Mouse (Mus musculus) hindbrain, embryonic 15.5 days (tissue): ENCODE results near the gene Sf1. TPM values are rescaled to one million over a fixed set of nuclear protein-coding genes. Genes with fewer than 3 reads are reported as not detected.

ENCODE experiments used
- ATAC-seq: fragments of 200-750 bp; cut with Nextera tagmentation; 2 replicates; pipeline ENCODE4 v1.8.0; 2017; ENCODE audit warnings: low read depth, moderate number of reproducible peaks, moderate TSS enrichment; ENCODE audit not compliant: low FRiP score
- H3K27ac ChIP-seq: fragments of 300-500 bp; sonication (generic); replicated peaks from 2 replicates; pipeline ENCODE4 v1.5.1; 2015; ENCODE audit warnings: mild to moderate bottlenecking, inconsistent platforms
- H3K27me3 ChIP-seq: fragments of 300-500 bp; sonication (generic); 2 replicates; pipeline ENCODE4 v1.6.1; 2015; ENCODE audit warnings: control low read depth, inconsistent platforms
- H3K36me3 ChIP-seq: fragments of 300-500 bp; sonication (generic); 2 replicates; pipeline ENCODE4 v1.6.1; 2015; ENCODE audit warnings: control low read depth, inconsistent platforms
- H3K4me1 ChIP-seq: fragments of 300-500 bp; sonication (generic); replicated peaks from 2 replicates; pipeline ENCODE4 v1.6.1; 2015; ENCODE audit warnings: control low read depth, inconsistent platforms
- H3K4me2 ChIP-seq: fragments of 300-500 bp; sonication (generic); 2 replicates; pipeline ENCODE4 v1.6.1; 2015; ENCODE audit warnings: moderate library complexity, mild to moderate bottlenecking, inconsistent platforms
- H3K4me3 ChIP-seq: fragments of 300-500 bp; sonication (generic); 2 replicates; pipeline ENCODE4 v1.5.1; 2015; ENCODE audit warnings: mild to moderate bottlenecking, inconsistent platforms
- H3K9ac ChIP-seq: fragments of 300-500 bp; sonication (generic); 2 replicates; pipeline ENCODE4 v1.6.1; 2015; ENCODE audit warnings: inconsistent platforms
- H3K9me3 ChIP-seq: fragments of 300-500 bp; sonication (generic); 2 replicates; pipeline ENCODE4 v1.6.1; 2016; ENCODE audit warnings: control low read depth, inconsistent platforms
- WGBS: fragments of 180-500 bp; shearing (Covaris S2); methylation state at CpG from one replicate; pipeline ENCODE4 v1.1.7; 2015; 5-methylcytosine and 5-hydroxymethylcytosine counted together
- polyA plus RNA-seq: library from polyadenylated mRNA; unstranded; fragments of >200 nt; fragmentation: Nextera tagmentation; extraction: Ambion mirVana; gene quantifications from 2 replicates; pipeline ENCODE4 v1.2.1, GENCODE M21; 2015

The Sf1 gene
- polyA plus RNA-seq, result 103 and 117 TPM in 2 replicates

DNA sequence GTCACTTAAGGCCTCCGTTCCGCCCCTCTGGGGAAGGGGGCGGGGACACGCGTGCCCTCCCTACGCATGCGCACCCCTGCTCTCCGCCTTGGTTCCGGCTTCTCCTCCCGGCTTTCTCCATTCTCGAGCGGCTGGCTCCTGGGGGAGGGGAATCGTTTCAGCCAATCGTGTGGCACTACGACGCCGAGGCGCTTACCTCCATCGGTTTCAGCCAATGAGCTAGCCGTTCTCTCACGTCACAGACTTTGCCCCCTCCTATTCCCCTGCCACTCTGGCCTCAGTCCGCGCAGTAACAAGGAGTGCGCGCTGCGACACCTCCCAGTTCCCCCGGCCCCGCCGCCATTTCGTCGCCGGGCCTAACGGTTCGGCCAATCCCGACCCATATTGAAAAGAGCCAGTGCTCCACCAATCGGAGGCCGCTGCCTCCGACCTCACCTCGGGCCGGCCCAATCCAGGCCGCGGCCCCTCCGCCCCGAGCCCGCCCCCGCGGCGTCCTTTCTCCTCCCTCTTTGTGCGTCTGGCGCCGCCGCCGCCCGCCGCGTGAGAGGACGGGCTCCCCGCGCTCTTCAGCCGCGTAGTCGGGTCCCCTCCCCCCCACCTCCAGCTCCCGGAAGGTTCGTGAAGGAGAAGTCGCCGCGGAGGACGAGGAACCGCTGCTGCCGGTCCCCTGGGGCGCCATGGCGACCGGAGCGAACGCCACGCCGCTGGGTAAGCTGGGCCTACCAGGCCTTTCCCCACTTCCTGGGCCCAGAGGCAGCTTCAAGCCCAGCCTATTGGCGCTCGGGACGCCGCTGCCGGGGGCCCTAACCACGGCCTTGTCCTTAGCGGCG, at the start of gene Sf1:
Gene Sf1 (plus strand): TSS at position 280 of the 830 bp plus-strand sequence.
- Histone ChIP-seq H3K36me3 (peaks cover 32% of the 10 kb centered on the region), H3K4me1 (peaks cover 39% of the 10 kb centered on the region), H3K9ac (peak within 1 kb of the TSS; percentile 93), H3K9me3 (no peaks in the 10 kb centered on the region), H3K4me2 (peak within 1 kb of the TSS; percentile 84), H3K27me3 (no peaks in the 10 kb centered on the region), H3K4me3 (peak within 1 kb of the TSS; percentile 86), H3K27ac (peak within 1 kb of the TSS; percentile 96)
- WGBS, result under 1% methylated on average over 80 of the region's 85 CpGs
- ATAC-seq, result peak; percentile 99

DNA sequence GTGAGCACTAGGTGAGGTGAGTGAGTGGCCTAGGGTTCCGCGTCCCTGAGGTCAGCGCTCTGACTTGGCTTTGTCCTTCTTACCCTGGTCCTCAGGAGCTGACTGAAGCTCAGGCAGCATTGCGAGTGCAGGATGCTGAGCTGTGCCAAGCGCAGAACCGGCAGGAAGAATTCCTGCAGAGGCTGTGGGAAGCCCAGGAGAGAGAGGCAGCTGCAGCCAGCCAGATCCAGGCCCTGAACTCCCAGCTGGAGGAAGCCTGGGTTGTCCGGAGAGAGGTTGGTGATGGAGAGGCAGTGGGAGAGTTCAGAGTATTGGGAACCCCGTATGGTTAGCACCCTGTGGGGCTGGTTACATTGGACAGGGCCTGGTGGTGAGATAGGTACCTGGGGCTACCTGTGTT, 49.7 kb upstream of the Sf1 start:
- H3K9ac ChIP-seq, result no peak overlapping the region
- no peak overlapping the region for H3K4me3 ChIP-seq
- no peak for ATAC-seq
- H3K4me2 ChIP-seq, result no peak overlapping the region
- no peaks in the 10 kb centered on the region for H3K27me3 ChIP-seq
- no peaks in the 10 kb centered on the region for H3K9me3 ChIP-seq
- H3K4me1 ChIP-seq, result no peaks in the 10 kb centered on the region
- H3K36me3 ChIP-seq, result no peaks in the 10 kb centered on the region
- 88% methylated on average over 8 of the region's 8 CpGs for WGBS
- H3K27ac ChIP-seq, result no peak overlapping the region

DNA sequence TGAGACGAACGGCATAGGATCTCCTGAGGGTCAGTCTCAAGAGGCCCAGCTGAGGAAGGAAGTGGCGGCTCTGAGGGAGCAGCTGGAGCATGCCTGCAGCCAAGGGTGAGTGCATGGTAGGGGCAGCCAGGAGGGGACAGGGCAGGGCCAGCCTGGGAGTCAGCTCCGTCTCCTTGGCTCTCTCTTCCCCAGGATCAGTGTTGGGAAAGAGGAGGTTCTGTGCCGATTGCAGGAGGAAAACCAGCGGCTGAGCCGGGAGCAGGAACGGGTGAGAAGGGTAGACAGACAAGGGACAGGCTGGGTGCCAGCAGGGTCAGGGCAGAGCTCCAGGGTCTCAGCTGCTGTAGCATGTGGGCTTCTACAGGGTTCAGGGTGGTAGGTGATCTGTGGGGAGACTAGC, 49.0 kb upstream of the Sf1 start:
- no peak overlapping the region for H3K4me2 ChIP-seq
- 79% methylated on average over 8 of the region's 8 CpGs for WGBS
- no peaks in the 10 kb centered on the region for H3K9me3 ChIP-seq
- H3K36me3 ChIP-seq, result no peaks in the 10 kb centered on the region
- H3K4me1 ChIP-seq, result no peaks in the 10 kb centered on the region
- H3K27me3 ChIP-seq, result no peaks in the 10 kb centered on the region
- no peak overlapping the region for H3K4me3 ChIP-seq
- no peak overlapping the region for H3K9ac ChIP-seq
- H3K27ac ChIP-seq, result no peak overlapping the region
- no peak for ATAC-seq

DNA sequence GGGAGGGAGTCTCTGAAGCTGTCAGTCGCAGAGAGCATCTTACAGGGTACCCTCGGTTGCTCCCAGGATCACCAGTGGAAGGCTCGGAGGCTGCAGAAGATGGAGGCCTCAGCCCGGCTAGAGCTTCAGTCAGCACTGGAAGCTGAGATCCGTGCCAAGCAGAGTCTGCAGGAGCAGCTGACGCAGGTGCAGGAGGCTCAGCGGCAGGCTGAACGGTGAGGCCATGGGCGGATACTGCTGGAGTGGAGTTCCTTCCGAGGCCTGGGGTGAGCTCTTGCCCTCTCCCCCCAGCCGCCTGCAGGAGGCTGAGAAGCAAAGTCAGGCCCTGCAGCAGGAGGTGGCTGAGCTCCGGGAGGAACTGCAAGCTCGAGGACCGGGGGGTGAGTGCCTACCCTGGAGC, 47.9 kb upstream of the Sf1 start:
- no peaks in the 10 kb centered on the region for H3K9me3 ChIP-seq
- H3K4me1 ChIP-seq, result no peaks in the 10 kb centered on the region
- no peaks in the 10 kb centered on the region for H3K36me3 ChIP-seq
- no peaks in the 10 kb centered on the region for H3K27me3 ChIP-seq
- H3K27ac ChIP-seq, result no peak overlapping the region
- 74% methylated on average over 14 of the region's 14 CpGs for WGBS
- no peak overlapping the region for H3K4me3 ChIP-seq
- no peak overlapping the region for H3K9ac ChIP-seq
- ATAC-seq, result no peak
- no peak overlapping the region for H3K4me2 ChIP-seq

DNA sequence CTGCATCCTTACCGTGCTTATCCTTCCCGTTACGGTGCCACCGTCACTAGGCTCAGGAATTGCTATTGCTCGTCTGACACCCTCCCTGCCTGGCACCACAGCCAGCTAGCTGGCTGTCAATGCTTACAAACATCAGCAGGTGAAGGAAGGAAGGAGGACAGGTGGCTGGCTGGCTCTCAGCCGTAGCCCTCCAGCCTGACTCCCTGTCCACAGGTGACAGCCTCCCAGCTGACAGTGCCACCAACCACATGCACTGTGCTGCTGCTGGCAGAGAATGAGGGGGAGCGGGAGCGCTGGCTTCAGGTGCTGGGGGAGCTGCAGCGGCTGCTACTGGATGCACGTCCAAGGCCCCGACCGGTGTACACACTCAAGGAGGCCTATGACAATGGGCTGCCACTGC, 45.3 kb upstream of the Sf1 start:
- H3K9ac ChIP-seq, result no peak overlapping the region
- no peak overlapping the region for H3K4me2 ChIP-seq
- H3K4me1 ChIP-seq, result no peaks in the 10 kb centered on the region

DNA sequence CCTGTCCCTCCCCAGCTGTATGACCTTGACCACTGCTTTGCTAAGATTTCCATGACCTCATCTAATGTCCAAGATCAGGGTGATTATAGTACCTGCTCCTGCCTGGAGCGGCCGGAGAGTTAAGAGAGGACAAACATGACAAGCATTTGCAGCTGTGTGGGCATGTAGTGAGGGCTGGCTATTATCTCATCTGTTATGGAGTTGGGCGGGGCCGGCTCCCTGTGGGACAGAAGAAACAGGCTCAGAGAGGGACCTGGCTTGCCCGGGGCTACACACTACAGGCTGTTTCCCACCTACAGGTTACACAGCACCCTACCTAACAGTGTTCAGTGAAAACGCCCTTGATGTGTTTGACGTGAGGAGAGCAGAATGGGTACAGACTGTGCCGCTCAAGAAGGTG, 42.1 kb upstream of the Sf1 start:
- no peaks in the 10 kb centered on the region for H3K9me3 ChIP-seq
- H3K36me3 ChIP-seq, result no peaks in the 10 kb centered on the region
- 90% methylated on average over 8 of the region's 8 CpGs for WGBS
- H3K9ac ChIP-seq, result no peak overlapping the region
- H3K27me3 ChIP-seq, result no peaks in the 10 kb centered on the region
- no peak overlapping the region for H3K4me2 ChIP-seq
- H3K4me3 ChIP-seq, result no peak overlapping the region
- no peak overlapping the region for H3K27ac ChIP-seq
- no peak for ATAC-seq
- no peaks in the 10 kb centered on the region for H3K4me1 ChIP-seq

More for the DNA sequence above, 45.3 kb upstream of the Sf1 start:
- Histone ChIP-seq H3K27me3 (no peaks in the 10 kb centered on the region), H3K27ac (no peak overlapping the region), H3K4me3 (no peak overlapping the region), H3K36me3 (no peaks in the 10 kb centered on the region), H3K9me3 (no peaks in the 10 kb centered on the region)
- no peak for ATAC-seq
- WGBS, result 90% methylated on average over 12 of the region's 12 CpGs

DNA sequence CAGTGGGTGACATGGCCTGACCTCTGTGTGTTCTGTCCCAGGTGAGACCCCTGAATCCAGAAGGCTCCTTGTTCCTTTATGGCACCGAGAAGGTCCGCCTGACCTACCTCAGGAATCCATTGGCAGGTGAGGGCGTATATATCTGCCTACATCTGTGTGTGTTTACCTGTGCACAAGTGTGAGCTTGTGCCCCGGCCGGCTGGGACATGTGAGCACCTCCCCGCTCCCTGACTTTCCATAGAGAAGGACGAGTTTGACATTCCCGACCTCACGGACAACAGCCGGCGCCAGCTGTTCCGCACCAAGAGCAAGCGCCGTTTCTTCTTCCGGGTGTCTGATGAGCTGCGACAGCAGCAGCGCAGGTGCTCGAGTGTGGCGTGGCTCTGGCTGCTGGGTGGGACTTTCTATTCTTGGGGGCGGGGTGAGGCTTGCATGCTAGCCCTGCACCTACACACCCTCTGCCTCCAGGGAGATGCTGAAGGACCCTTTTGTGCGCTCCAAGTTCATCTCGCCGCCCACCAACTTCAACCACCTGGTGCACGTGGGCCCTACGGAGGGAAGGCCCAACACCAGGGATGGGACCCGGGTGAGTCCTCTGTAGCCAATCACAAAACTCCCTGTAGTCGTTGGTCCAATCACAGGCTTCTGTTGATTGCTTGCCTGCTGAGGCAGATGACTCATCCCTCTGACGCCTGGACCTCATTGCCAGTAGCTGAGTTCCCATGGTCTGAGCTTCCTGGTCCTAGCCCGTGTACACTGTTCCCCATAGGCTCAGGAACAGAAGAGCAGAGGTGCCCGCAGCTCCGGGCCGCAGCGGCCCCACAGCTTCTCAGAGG, 41.5 kb upstream of the Sf1 start:
- H3K27ac ChIP-seq, result no peak overlapping the region
- H3K9me3 ChIP-seq, result no peaks in the 10 kb centered on the region
- no peak overlapping the region for H3K4me2 ChIP-seq
- no peaks in the 10 kb centered on the region for H3K4me1 ChIP-seq
- H3K27me3 ChIP-seq, result no peaks in the 10 kb centered on the region
- H3K36me3 ChIP-seq, result no peaks in the 10 kb centered on the region
- no peak overlapping the region for H3K4me3 ChIP-seq
- 87% methylated on average over 33 of the region's 33 CpGs for WGBS
- no peak for ATAC-seq
- no peak overlapping the region for H3K9ac ChIP-seq

DNA sequence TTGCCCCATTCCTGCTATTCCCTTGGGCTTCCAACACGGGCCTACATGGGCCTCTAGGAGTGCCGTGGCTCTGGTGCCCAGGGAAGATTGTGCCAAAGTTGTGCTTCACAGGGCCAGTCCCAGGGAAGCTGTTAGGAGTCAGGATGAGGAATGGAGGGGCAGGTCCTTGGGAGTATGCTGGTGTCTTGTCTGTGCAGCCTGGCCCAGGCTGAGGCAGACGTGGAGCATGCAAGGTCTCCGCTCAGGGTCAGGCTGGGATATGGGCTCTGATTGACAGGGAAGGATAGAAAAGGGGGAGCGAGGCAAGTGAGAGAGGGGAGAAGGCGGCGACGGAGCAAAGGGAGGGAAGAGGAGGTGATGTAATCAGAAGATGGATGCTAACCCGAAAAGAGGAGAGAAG, 38.7 kb upstream of the Sf1 start:
- WGBS, result 88% methylated on average over 9 of the region's 9 CpGs
- ATAC-seq, result no peak
- H3K27ac ChIP-seq, result no peak overlapping the region
- H3K36me3 ChIP-seq, result no peaks in the 10 kb centered on the region
- no peaks in the 10 kb centered on the region for H3K9me3 ChIP-seq
- no peak overlapping the region for H3K4me2 ChIP-seq
- no peak overlapping the region for H3K4me3 ChIP-seq
- no peaks in the 10 kb centered on the region for H3K4me1 ChIP-seq
- no peaks in the 10 kb centered on the region for H3K27me3 ChIP-seq
- H3K9ac ChIP-seq, result no peak overlapping the region

DNA sequence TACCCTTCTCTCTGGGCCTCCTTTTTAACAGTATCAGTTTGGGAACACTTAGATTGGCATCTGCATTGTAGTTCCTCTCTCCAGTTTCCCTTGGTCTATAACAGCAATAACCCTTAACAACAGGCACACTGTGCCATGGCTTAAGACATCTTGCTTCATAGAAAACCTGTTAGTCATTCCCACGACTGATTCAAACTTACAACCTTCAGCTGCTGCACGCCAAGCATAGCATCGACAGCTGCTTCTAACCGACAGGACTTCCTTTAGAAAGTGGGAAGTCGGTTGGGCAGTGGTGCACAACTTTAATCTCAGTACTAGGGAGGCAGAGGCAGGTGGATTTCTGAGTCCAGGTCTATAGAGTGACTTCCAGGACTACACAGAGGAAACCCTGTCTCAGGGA, 32.3 kb upstream of the Sf1 start:
- H3K27ac ChIP-seq, result no peak overlapping the region
- no peak overlapping the region for H3K4me2 ChIP-seq
- WGBS, result 67% methylated on average over 5 of the region's 5 CpGs
- H3K4me1 ChIP-seq, result peaks cover 10% of the 10 kb centered on the region
- no peak overlapping the region for H3K9ac ChIP-seq
- H3K36me3 ChIP-seq, result no peaks in the 10 kb centered on the region
- no peaks in the 10 kb centered on the region for H3K27me3 ChIP-seq
- no peaks in the 10 kb centered on the region for H3K9me3 ChIP-seq
- H3K4me3 ChIP-seq, result no peak overlapping the region
- no peak for ATAC-seq

DNA sequence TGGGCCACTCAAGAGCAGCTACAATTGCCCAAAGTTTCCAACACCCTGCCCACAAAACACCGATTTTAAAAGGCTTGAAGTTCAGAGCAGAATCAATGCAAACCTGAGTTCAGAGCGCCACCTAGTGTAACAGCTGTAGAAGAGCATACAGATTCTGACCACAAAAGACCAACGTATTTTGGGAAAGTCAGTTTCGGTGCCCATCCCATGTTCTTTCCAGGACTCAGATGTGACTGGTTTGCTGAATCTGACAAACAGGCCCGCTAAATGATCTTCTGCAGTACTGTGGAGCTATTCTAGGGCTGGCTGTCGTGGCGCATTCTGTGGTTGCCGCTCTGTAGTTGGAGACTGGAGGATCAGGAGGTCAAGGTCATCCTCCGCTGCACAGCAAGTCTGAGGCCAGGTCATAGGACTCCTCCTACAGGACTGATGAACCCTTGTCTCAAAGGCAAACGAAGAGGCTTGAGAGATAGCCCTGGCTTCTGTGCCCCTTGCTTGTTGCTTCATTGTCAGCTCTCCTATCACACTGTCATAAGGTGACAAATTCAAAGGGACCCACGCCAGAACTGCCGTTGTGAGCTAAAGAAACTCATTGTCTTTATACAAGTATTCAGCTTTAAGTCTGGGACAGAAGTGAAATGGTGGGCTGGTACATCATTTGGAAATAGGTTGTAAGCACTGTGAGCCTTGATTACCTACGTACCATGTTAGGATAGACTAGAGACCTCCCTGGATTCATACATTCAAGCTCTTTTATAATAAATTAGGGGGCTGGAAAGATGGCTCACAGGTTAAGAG, 31.6 kb upstream of the Sf1 start:
- Histone ChIP-seq H3K9ac (no peak overlapping the region), H3K4me1 (peaks cover 18% of the 10 kb centered on the region), H3K36me3 (no peaks in the 10 kb centered on the region), H3K27me3 (no peaks in the 10 kb centered on the region), H3K4me3 (no peak overlapping the region), H3K9me3 (no peaks in the 10 kb centered on the region), H3K4me2 (peak overlapping the region; percentile 42), H3K27ac (no peak overlapping the region)
- WGBS, result 22% methylated on average over 13 of the region's 13 CpGs
- ATAC-seq, result no peak

DNA sequence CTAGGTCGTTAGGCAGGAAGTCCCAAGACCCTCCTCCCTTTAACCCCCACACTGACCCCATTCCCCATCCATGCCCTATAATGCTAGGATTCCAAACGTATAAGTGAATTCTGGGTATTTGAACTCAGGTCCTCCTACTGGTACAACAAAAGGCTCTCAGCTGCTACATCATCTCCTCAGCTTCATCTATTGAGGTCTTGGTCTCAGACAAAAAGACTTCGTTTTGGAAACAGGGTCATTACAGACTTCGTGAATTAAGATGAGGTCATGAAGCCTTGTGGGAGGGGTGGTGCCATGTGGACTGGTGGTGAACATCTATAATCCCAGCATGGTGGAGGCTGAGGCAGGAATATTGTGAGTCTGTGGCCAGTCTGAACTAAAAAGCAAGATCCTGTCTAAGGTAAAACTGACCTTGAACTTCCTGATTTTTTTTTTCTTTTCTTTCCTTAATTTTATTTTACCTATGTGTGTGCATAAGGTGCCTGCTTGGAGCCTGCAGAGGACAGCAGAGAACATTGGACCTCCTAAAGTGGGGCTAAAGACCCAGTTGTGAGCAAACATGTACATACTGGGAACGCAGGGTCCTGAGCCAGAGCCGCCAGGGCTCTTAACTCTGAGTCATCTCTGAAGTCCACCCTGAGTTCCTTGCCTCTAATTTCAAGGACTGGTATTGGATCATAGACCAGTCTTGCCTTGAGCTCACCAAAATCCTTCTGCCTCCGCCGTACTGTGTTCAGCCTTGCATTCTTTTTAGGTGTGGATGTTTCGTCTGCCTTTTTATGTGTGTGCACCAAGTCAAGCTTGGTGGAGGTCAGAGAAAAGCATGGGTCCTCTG, 29.5 kb upstream of the Sf1 start:
- Histone ChIP-seq H3K9me3 (no peaks in the 10 kb centered on the region), H3K9ac (no peak overlapping the region), H3K4me2 (peak overlapping the region; percentile 90), H3K27me3 (no peaks in the 10 kb centered on the region), H3K27ac (peak overlapping the region; percentile 43), H3K36me3 (peaks cover 10% of the 10 kb centered on the region; the same call in 1 of the 2 replicates), H3K4me1 (peaks cover 26% of the 10 kb centered on the region), H3K4me3 (peak overlapping the region; percentile 84; the same call in 1 of the 2 replicates)
- WGBS, result 70% methylated on average over 9 of the region's 9 CpGs
- no peak; the same call in 1 of the 2 replicates for ATAC-seq
